Mouse (Mus musculus) A20 (cell line): ENCODE results near the gene 2310011J03Rik.
"Not testable (repeated sequence)": the region's sequence is repeated elsewhere in the genome, so short reads cannot be mapped to it uniquely, and the experiment has no call there.

Source experiments
- DNase-seq: peaks from one replicate; pipeline ENCODE4 v3.0.0-alpha.2; 2011; ENCODE audit warnings: low read depth, low spot score

The 2310011J03Rik gene

GRCm38 (mm10) chr10:80320340-80320760 lies at the start of gene 2310011J03Rik:
2310011J03Rik (minus strand) TSS chr10:80320537.
- DNase-seq: peak; percentile 96

GRCm38 (mm10) chr10:80368392-80368791 lies 48.1 kb upstream of the 2310011J03Rik start:
- no peak for DNase-seq

- no peak for DNase-seq
Measured at GRCm38 (mm10) chr10:80367954-80368353, 47.6 kb upstream of the 2310011J03Rik start.

GRCm38 (mm10) chr10:80365736-80366135 lies 45.4 kb upstream of the 2310011J03Rik start:
- DNase-seq: no peak

GRCm38 (mm10) chr10:80363734-80364133 lies 43.4 kb upstream of the 2310011J03Rik start:
- no peak for DNase-seq

- peak; percentile 32 for DNase-seq
Measured at GRCm38 (mm10) chr10:80357994-80358639, 37.8 kb upstream of the 2310011J03Rik start.

GRCm38 (mm10) chr10:80357336-80357735 lies 37.0 kb upstream of the 2310011J03Rik start:
- DNase-seq: no peak

GRCm38 (mm10) chr10:80356737-80357136 lies 36.4 kb upstream of the 2310011J03Rik start:
- DNase-seq: no peak

- DNase-seq: no peak
Measured at GRCm38 (mm10) chr10:80356001-80356682, 35.8 kb upstream of the 2310011J03Rik start, which contains the start of gene Plk5. Plk5 (plus strand) TSS chr10:80356459.

GRCm38 (mm10) chr10:80355431-80355830 lies 35.1 kb upstream of the 2310011J03Rik start:
- DNase-seq: no peak

GRCm38 (mm10) chr10:80352727-80353126 lies 32.4 kb upstream of the 2310011J03Rik start:
- no peak for DNase-seq

GRCm38 (mm10) chr10:80351896-80352295 lies 31.6 kb upstream of the 2310011J03Rik start:
- no peak for DNase-seq

- DNase-seq: peak; percentile 83
Measured at GRCm38 (mm10) chr10:80350292-80350691, 30.0 kb upstream of the 2310011J03Rik start.

- DNase-seq: no peak
Measured at GRCm38 (mm10) chr10:80348981-80349380, 28.6 kb upstream of the 2310011J03Rik start.

- peak; percentile 78 for DNase-seq
Measured at GRCm38 (mm10) chr10:80348244-80348781, 28.0 kb upstream of the 2310011J03Rik start, which contains the start of gene Adamtsl5. Adamtsl5 (minus strand) TSS chr10:80348412.

GRCm38 (mm10) chr10:80347514-80347967 lies 27.2 kb upstream of the 2310011J03Rik start:
- no peak for DNase-seq

- not testable (repeated sequence) for DNase-seq
Measured at GRCm38 (mm10) chr10:80345929-80346328, 25.6 kb upstream of the 2310011J03Rik start.

GRCm38 (mm10) chr10:80345122-80345521 lies 24.8 kb upstream of the 2310011J03Rik start:
- DNase-seq: no peak

- DNase-seq: no peak
Measured at GRCm38 (mm10) chr10:80344131-80344661, 23.9 kb upstream of the 2310011J03Rik start.

- DNase-seq: no peak
Measured at GRCm38 (mm10) chr10:80343425-80343895, 23.1 kb upstream of the 2310011J03Rik start.

GRCm38 (mm10) chr10:80342749-80343424 lies 22.6 kb upstream of the 2310011J03Rik start:
- no peak for DNase-seq
